Mouse (Mus musculus): ENCODE measurements around the gene Dll4.

GRCm38 (mm10) chr2:119328546-119328945 lies 3.0 kb downstream of the Dll4 start:
- TF ChIP-seq CTCF (IDR thresholded peaks at IDR 0.05; ENCODE audit: low read depth) = no peak
- TF ChIP-seq EP300 (IDR thresholded peaks at IDR 0.05; ENCODE audit: low read depth) = no peak
